Mouse (Mus musculus): ENCODE data around the gene Hoxb6. TPM values are rescaled to one million over a fixed set of nuclear protein-coding genes. Genes with fewer than 3 reads are reported as not detected.

Gene Hoxb6
- polyA plus RNA-seq, 1 experiment from 2014 or later: 0.30 TPM

DNA sequence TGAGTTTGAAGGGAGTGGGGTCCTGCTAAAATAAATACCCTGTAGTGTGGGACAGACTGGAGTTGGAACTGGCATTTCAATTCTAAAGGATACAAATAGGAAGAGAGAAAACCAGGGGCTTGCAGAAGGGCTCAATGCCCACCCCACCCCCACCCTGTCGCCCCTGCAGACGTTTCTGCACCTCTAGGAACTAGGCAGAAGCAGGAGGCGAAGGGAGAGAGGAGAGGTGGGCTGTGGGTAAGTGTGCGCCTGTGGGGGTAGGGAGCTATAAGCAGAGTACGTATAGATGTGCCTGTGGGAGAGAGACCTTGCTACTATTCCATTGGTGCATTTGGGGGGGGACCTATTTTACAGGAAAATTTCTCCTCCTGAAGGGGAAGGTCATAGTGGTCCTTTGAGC is 35.5 kb downstream of the Hoxb6 start:
- WGBS (ENCODE audit: insufficient replicate concordance): 33% methylated on average over 5 of the region's 5 CpGs
- ATAC-seq: no peak
- H3K27ac ChIP-seq: no peak overlapping the region
- H3K27me3 ChIP-seq (replicated peaks): peaks cover 100% of the 10 kb centered on the region
- H3K4me3 ChIP-seq: no peak overlapping the region
- no peaks in the 10 kb centered on the region for H3K4me1 ChIP-seq
- H3K9ac ChIP-seq: no peak overlapping the region
- H3K9me3 ChIP-seq (replicated peaks): no peaks in the 10 kb centered on the region
- H3K36me3 ChIP-seq: no peaks in the 10 kb centered on the region
- H3K4me2 ChIP-seq: 0 out of 2 replicates have a peak overlapping the region, but pooled peaks have one; percentile 6

DNA sequence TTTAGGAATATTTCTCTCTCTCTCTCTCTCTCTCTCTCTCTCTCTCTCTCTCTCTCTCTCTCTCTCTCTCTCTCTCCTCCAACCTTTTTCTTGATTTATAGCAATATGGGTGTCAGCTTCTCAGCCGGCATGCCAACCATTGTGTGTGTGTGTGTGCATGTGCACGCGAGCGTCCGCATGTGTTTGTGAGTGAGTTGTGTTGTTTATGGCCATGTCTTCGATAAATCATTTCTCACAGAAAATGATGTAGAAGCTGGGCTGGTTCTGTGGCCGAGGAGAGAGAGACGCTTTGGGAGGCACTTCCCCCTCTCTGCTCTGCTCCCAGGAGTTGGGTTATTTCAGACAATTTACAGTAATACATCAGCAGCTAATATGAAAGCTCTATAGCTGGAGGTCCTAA is 36.3 kb downstream of the Hoxb6 start:
- no peak overlapping the region for H3K27ac ChIP-seq
- WGBS (ENCODE audit: insufficient replicate concordance): 39% methylated on average over 8 of the region's 8 CpGs
- no peak for ATAC-seq
- H3K9ac ChIP-seq: no peak overlapping the region
- H3K4me3 ChIP-seq: no peak overlapping the region
- no peaks in the 10 kb centered on the region for H3K9me3 ChIP-seq (replicated peaks)
- no peak overlapping the region for H3K4me2 ChIP-seq
- peaks cover 100% of the 10 kb centered on the region for H3K27me3 ChIP-seq (replicated peaks)
- no peaks in the 10 kb centered on the region for H3K36me3 ChIP-seq
- H3K4me1 ChIP-seq: no peaks in the 10 kb centered on the region

DNA sequence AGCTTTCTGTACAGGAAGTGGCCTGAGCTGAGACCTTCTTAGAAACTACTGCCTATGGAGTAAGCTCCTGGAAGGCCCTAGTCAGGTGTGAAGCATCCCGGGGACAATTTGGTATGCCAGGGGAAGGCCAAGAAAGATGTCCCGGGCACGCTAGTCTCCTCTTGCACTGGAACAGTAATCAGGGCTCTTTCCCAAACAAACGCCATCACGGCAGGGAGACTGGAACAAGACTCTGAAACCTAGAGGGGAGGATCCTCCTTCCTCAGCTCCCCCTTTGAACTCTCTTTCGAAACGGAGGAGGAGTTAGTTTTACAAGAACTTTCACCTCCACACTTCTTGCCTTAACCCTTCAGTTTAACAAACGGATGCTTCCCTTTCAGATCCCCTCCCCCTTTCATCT is 39.8 kb downstream of the Hoxb6 start:
- Histone ChIP-seq H3K4me2 (peak overlapping the region; percentile 47; the same call in 1 of the 2 replicates), H3K9me3 (replicated peaks) (no peaks in the 10 kb centered on the region), H3K27me3 (replicated peaks) (peaks cover 99% of the 10 kb centered on the region), H3K36me3 (no peaks in the 10 kb centered on the region), H3K4me3 (no peak overlapping the region), H3K27ac (no peak overlapping the region), H3K9ac (no peak overlapping the region), H3K4me1 (no peaks in the 10 kb centered on the region)
- ATAC-seq: no peak
- WGBS (ENCODE audit: insufficient replicate concordance): 6% methylated on average over 8 of the region's 8 CpGs

DNA sequence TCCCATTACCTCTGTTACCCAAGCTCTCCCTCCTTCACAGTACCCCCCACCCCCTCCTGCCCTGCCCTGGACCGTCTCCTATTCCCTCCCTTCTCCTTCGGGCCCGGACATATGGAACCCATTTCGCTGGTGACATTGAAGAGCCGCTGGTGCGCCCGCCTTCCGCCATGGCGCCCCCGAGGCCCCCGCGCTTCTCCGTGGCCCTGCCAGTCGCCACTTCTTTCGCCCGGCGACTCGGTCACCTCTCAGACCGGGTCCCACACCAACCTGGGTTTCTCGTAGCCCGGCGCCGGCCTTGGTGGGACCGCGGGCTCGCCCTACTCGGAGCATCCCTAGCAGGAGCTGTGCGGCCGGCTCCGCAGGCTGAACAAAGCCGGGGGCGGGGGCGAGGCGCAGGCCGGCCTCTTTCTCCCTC is 40.3 kb downstream of the Hoxb6 start:
- Histone ChIP-seq H3K27ac (peak overlapping the region; percentile 58), H3K4me1 (no peaks in the 10 kb centered on the region), H3K4me3 (peak overlapping the region; percentile 32), H3K36me3 (no peaks in the 10 kb centered on the region), H3K4me2 (peak overlapping the region; percentile 47), H3K27me3 (replicated peaks) (peaks cover 99% of the 10 kb centered on the region), H3K9me3 (replicated peaks) (no peaks in the 10 kb centered on the region), H3K9ac (0 out of 2 replicates have a peak overlapping the region, but pooled peaks have one; percentile 23)
- no peak for ATAC-seq
- WGBS (ENCODE audit: insufficient replicate concordance): 4% methylated on average over 28 of the region's 35 CpGs

DNA sequence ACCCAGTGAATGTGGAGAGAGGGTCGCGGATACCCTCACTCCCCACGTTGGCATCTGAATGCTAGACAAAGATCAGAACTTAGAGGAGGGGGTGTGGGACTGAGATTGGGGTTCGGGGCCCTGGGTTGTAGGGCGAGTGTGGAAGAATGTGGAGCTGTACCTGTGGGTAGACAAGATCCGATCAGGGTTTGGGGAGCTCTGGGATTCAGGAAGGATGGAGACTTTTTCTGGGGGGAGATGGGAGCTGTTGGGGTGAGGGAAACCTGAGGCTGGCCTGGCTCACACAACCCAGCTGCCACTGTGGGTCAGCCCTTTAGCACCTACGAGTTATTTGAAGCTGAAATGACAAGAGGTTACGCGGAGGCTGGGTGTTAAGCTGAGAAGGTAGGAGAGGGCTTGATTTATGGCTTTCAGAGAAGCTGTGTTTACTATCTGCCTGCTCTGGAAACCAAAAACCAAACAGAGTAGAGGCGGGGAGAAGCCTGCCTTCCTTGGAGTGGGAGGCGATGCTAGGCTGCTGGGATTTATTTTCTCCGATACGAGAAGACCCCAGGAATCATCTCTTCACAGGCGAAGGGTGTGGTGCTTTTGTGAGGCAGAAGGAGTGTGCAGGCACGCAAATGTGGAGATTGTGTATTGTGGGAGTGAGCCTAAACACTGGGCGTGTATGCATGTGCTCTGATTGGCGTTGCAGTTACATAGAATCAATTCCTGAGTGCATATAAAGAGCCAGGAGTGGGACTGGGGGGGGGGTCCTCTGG is 41.1 kb downstream of the Hoxb6 start:
- ATAC-seq: no peak
- Histone ChIP-seq H3K9ac (peak overlapping the region; percentile 23; the same call in 1 of the 2 replicates), H3K27me3 (replicated peaks) (peaks cover 99% of the 10 kb centered on the region), H3K27ac (peak overlapping the region; percentile 58), H3K4me1 (no peaks in the 10 kb centered on the region), H3K36me3 (no peaks in the 10 kb centered on the region), H3K4me3 (peak overlapping the region; percentile 32; the same call in 1 of the 2 replicates), H3K9me3 (replicated peaks) (no peaks in the 10 kb centered on the region), H3K4me2 (peak overlapping the region; percentile 47)
- WGBS (ENCODE audit: insufficient replicate concordance): 26% methylated on average over 17 of the region's 17 CpGs

DNA sequence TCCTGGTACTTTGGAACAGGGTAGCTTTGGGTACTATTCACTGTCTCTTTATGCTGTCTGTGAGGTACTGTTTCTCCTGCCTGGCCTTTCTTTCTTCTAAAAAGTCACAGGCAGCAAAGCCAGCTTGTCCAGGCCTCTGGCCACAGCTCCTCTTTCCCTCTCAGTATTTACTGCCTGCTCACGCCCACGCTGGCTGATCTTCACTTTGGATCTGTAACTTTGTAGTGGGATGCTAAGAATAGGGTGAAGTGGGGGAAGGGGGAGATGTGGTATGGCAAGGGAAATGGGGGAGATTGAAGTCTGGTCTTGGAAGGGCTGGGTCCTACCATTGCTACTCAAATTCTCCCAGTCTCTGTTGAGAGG is 41.7 kb downstream of the Hoxb6 start:
- Histone ChIP-seq H3K4me1 (no peaks in the 10 kb centered on the region), H3K27ac (peak overlapping the region; percentile 10; the same call in 1 of the 2 replicates), H3K4me2 (0 out of 2 replicates have a peak overlapping the region, but pooled peaks have one; percentile 47), H3K9ac (no peak overlapping the region), H3K4me3 (no peak overlapping the region), H3K27me3 (replicated peaks) (peaks cover 99% of the 10 kb centered on the region), H3K9me3 (replicated peaks) (no peaks in the 10 kb centered on the region), H3K36me3 (no peaks in the 10 kb centered on the region)
- WGBS (ENCODE audit: insufficient replicate concordance): 35% methylated on average over 2 of the region's 2 CpGs
- ATAC-seq: no peak

DNA sequence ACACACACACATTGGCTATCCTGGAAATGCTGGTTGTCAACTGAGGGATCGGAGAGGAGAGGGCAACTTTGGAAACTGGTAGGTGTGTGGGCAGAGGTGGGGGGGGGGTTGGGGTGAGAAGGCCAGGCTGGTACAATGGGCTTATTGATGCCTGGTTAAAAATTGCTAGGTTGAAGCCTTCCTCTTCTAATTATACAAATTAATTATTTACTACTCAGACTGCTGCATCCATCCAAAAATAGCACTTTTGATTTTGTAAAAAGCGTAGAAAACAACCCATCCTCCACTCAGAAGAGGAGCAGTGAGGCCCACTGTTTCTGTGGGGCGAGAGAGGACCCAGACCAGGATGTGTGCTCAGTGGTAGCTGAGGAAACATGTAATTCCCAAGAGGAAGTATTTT is 42.7 kb downstream of the Hoxb6 start:
- WGBS (ENCODE audit: insufficient replicate concordance): 35% methylated on average over 2 of the region's 3 CpGs
- Histone ChIP-seq H3K27ac (no peak overlapping the region), H3K4me2 (no peak overlapping the region), H3K27me3 (replicated peaks) (peaks cover 99% of the 10 kb centered on the region), H3K9me3 (replicated peaks) (no peaks in the 10 kb centered on the region), H3K36me3 (no peaks in the 10 kb centered on the region), H3K4me3 (no peak overlapping the region), H3K9ac (no peak overlapping the region), H3K4me1 (no peaks in the 10 kb centered on the region)
- no peak for ATAC-seq

DNA sequence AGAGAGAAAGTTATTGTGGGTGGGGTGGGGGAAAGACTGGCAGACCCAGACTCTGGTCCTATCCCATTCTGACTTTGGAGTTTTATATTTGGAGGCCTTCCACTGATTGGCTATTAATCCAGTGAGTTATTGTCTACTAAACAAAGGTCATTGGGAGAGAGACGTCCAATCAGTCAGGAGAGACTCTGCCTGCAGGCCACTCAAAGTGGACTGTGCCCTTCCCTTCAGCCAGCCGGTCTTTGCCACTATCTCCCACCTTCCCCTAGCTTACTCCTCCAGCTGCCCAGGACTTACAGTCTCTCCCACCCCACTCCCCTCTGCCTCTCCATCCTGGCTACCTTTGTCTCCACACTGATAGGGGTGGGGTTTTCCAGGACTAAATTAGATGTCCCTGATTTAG is 44.3 kb downstream of the Hoxb6 start:
- Histone ChIP-seq H3K4me3 (no peak overlapping the region), H3K9me3 (replicated peaks) (no peaks in the 10 kb centered on the region), H3K36me3 (no peaks in the 10 kb centered on the region), H3K9ac (no peak overlapping the region), H3K4me2 (no peak overlapping the region), H3K27ac (no peak overlapping the region), H3K4me1 (no peaks in the 10 kb centered on the region), H3K27me3 (replicated peaks) (peaks cover 99% of the 10 kb centered on the region)
- WGBS (ENCODE audit: insufficient replicate concordance): 18% methylated on average over 2 of the region's 2 CpGs
- ATAC-seq: no peak

DNA sequence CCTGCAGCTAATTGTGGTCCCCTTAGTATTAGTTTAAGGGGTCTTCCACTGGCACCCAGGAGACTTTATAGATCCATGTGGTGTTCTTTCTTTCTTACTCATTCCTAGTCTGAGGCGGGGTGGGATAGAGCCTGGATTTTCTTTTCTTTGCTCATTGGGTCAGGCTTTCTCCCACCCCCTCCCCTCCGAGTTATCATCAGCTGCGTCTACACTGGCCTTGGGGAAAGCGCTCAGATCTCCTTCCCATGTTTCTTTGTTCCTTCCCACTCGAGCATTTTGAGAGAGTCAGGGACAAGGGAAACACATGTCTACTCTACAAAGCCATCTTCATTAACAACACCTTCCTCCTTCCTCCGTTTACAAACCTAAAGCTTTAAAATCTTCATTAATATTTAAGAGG is 44.8 kb downstream of the Hoxb6 start:
- peaks cover 4% of the 10 kb centered on the region; the same call in 1 of the 2 replicates for H3K4me1 ChIP-seq
- H3K9ac ChIP-seq: no peak overlapping the region
- no peaks in the 10 kb centered on the region for H3K36me3 ChIP-seq
- no peaks in the 10 kb centered on the region for H3K9me3 ChIP-seq (replicated peaks)
- H3K27ac ChIP-seq: no peak overlapping the region
- no peak overlapping the region for H3K4me3 ChIP-seq
- no peak for ATAC-seq
- WGBS (ENCODE audit: insufficient replicate concordance): 29% methylated on average over 6 of the region's 6 CpGs
- peaks cover 99% of the 10 kb centered on the region for H3K27me3 ChIP-seq (replicated peaks)
- H3K4me2 ChIP-seq: no peak overlapping the region

DNA sequence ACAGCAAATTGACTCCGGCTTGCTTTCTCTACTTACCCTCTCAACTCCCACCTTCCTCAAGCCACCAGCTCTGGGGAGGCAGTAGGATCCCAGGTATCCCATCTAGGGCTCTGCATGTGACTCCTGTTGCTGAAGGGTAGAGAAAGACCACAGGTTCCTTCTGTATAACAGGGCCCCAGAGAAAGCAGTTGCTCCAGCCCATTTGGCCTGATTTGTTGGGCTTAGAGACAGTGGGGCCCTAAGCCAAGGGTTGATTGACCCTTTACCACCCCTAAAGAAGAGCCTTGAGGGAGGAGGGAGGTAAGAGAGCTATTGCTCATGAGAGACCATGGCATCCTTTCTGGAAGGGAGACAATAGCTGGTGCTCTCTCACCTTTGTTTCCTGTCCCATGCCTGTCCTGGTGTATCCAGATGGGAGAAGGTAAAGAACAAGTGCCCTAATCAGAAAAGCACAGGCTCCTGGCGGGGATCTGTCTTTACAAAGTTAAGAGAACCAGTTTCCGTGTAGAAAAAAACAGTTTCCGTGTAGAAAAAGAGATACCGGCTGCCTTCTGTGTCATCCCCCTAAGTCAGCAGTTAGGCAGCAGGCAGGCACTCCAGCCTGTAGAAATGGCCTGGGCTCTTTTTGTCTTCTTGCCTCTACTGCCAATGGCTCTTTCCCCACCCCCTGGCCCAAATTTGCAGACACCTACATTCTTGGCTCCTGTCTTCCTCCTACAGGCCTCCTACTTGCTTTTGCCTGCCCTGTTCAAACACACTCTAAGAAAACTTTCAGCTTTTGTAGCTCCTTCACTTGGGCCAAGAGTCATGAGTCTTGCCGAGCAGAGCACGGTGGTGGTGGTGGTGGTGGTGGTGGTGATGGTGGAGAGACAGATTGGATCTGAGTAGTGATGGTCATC is 46.9 kb downstream of the Hoxb6 start:
- no peak overlapping the region for H3K27ac ChIP-seq
- no peaks in the 10 kb centered on the region for H3K36me3 ChIP-seq
- no peak for ATAC-seq
- no peak overlapping the region for H3K9ac ChIP-seq
- H3K4me3 ChIP-seq: no peak overlapping the region
- H3K9me3 ChIP-seq (replicated peaks): no peaks in the 10 kb centered on the region
- H3K27me3 ChIP-seq (replicated peaks): peaks cover 99% of the 10 kb centered on the region
- WGBS (ENCODE audit: insufficient replicate concordance): 25% methylated on average over 7 of the region's 7 CpGs
- peaks cover 4% of the 10 kb centered on the region; the same call in 1 of the 2 replicates for H3K4me1 ChIP-seq
- no peak overlapping the region for H3K4me2 ChIP-seq

DNA sequence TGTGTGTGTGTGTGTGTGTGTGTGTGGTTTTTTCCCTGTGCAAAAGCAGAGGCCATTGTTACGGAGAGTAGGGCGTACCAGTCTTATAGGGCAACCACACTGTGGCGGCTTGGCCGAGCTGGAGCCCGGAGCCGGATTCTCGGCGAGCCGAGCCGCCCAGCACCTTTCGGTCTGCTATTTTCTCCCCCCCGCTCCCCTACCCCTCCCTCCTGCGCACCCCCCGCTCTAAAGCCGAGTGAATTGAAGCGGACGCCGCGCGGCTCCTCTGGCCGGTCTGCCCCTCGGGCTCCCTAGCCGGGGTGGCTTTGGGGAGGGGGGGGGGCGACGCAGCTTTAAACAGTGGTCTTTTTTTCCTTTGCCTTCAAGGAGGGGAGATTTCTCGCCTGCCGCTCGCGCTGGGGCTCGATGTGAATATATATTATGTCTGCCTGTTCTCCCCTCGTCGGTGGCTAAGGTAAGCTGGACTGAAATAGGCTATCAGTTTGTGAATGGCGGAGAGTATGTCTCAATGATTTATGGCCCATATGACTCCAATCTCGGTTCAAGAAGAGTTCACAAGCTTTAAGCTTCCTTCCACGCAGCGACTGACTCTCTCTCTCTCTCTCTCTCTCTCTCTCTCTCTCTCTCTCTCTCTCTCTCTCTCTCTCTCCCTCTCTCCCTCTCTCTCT is 48.6 kb downstream of the Hoxb6 start:
- whole genome bisulfite sequencing (ENCODE audit: insufficient replicate concordance): 2% methylated on average over 36 of the region's 36 CpGs
- H3K27me3 ChIP-seq (replicated peaks): peaks cover 100% of the 10 kb centered on the region
- no peak overlapping the region for H3K9ac ChIP-seq
- no peaks in the 10 kb centered on the region for H3K36me3 ChIP-seq
- peak overlapping the region; percentile 54 for H3K4me2 ChIP-seq
- no peak for ATAC-seq
- peaks cover 11% of the 10 kb centered on the region; the same call in 1 of the 2 replicates for H3K4me1 ChIP-seq
- peak overlapping the region; percentile 25; the same call in 1 of the 2 replicates for H3K4me3 ChIP-seq
- no peaks in the 10 kb centered on the region for H3K9me3 ChIP-seq (replicated peaks)
- peak overlapping the region; percentile 65 for H3K27ac ChIP-seq
